Mouse (Mus musculus) thymus, adult 2 months (tissue): ENCODE data around the gene Chst11.

ENCODE experiments used
- CTCF ChIP-seq: fragments of 200-500 bp; IDR thresholded peaks from 2 replicates; pipeline ENCODE4 v1.5.1; 2012; ENCODE audit warnings: mild to moderate bottlenecking, control low read depth, low read length, moderate library complexity, borderline replicate concordance; ENCODE audit not compliant: control insufficient read depth, poor library complexity, insufficient read depth; ENCODE audit errors: extremely low read depth
- POLR2A ChIP-seq: fragments of 200-500 bp; IDR thresholded peaks from 2 replicates; pipeline ENCODE4 v1.6.1; 2012; ENCODE audit warnings: mild to moderate bottlenecking, low read length, control low read depth, moderate library complexity; ENCODE audit not compliant: control insufficient read depth, poor library complexity, insufficient read depth; ENCODE audit errors: extremely low read depth

DNA sequence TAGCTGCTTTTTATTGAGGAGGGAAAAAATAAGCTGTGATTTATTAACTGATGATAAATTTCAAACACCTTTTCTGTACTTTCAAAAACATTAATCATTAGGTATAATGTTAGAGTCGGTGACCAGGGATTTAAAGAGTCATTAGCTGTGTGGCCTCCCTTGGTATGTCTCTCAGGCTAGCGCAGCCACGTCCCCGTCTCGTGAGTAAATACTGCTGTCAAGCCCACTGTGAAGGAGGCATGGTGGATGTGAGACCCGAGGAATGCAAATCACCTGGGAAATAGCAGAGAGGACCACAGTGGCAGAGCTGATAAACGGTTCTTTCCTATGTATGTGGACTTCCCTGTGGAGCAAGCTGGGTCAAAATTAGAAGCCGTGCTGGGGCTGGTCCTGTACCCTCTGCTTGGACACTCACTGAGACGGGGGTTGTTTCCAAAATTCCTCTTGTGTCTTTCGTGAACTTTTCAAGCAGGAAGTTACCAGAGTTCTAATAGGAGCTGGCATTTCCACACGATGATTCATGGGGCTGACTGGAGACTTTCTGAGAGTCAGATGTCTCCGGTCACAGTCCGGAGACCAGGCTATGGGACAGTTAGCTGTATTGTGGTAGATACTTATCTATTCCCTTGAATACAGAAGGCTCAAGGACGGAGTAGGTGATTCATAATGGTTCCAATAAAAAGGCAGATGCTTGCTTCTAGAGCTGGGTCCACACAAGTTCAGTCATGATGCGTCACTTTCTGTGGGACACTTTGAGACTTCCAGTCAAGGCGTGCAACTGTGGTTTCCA lies 166.8 kb downstream of the Chst11 start:
- no peak for TF ChIP-seq CTCF
- TF ChIP-seq POLR2A = no peak
